14 mouse cellular contexts compared by ENCODE assay signal in genomic region chr16:44516498-44516897, GRCm38 (mm10). TPM values are rescaled to one million over a fixed set of nuclear protein-coding genes. Genes with fewer than 3 reads are reported as not detected.
A peak's percentile ranks its signal among the peaks of the same experiment; 100 is the strongest.
DNase-seq lines count a peak whose midpoint lies in the region; ATAC-seq and TF ChIP-seq lines count a peak whose summit lies in the region.
"Had no signal": no experiment of that assay in that cellular context is flagged by ENCODE, and none has a peak within 500 bp of the region (broad histone marks: within the 10 kb centered on the region; RNA-seq: fewer than 3 reads in every experiment).

No protein-coding gene starts in this region.

- WGBS in embryonic facial prominence, embryonic 13.5 days = 84% methylated on average over 6 of the region's 6 CpGs
- whole genome bisulfite sequencing in embryonic facial prominence, embryonic 10.5 days = 80% methylated on average over 6 of the region's 6 CpGs
- WGBS in limb, embryonic 15.5 days = 72% methylated on average over 6 of the region's 6 CpGs
- 91% methylated on average over 6 of the region's 6 CpGs for WGBS in limb, embryonic 10.5 days
- WGBS in forebrain, postnatal 0 days = 47% methylated on average over 6 of the region's 6 CpGs

- H3K9me3 ChIP-seq in embryonic facial prominence, embryonic 13.5 days = no peaks in the 10 kb centered on the region
- no peaks in the 10 kb centered on the region for H3K9me3 ChIP-seq in embryonic facial prominence, embryonic 10.5 days
- H3K9me3 ChIP-seq in limb, embryonic 15.5 days = no peaks in the 10 kb centered on the region
- H3K9me3 ChIP-seq in limb, embryonic 10.5 days (replicated peaks) = no peaks in the 10 kb centered on the region
- no peaks in the 10 kb centered on the region for H3K9me3 ChIP-seq in forebrain, postnatal 0 days (ENCODE audit: low read length)

- no peak for ATAC-seq in embryonic facial prominence, embryonic 13.5 days (ENCODE audit: insufficient number of reproducible peaks, insufficient read depth, low FRiP score, low TSS enrichment, low read depth)
- ATAC-seq in limb, embryonic 15.5 days (ENCODE audit: insufficient number of reproducible peaks, low FRiP score, low TSS enrichment, low read depth) = no peak
- peak; percentile 51 for ATAC-seq in forebrain, postnatal 0 days

- no peak overlapping the region for H3K4me2 ChIP-seq in embryonic facial prominence, embryonic 13.5 days
- H3K4me2 ChIP-seq in limb, embryonic 15.5 days = no peak overlapping the region
- H3K4me2 ChIP-seq in forebrain, postnatal 0 days (ENCODE audit: low read depth) = no peak overlapping the region

- H3K4me3 ChIP-seq in embryonic facial prominence, embryonic 13.5 days = no peak overlapping the region
- H3K4me3 ChIP-seq in embryonic facial prominence, embryonic 10.5 days = no peak overlapping the region
- no peak overlapping the region for H3K4me3 ChIP-seq in limb, embryonic 15.5 days
- H3K4me3 ChIP-seq in limb, embryonic 10.5 days = no peak overlapping the region
- H3K4me3 ChIP-seq in forebrain, postnatal 0 days (ENCODE audit: low read depth, low read length) = no peak overlapping the region

- H3K27me3 ChIP-seq in embryonic facial prominence, embryonic 13.5 days = no peaks in the 10 kb centered on the region
- H3K27me3 ChIP-seq in embryonic facial prominence, embryonic 10.5 days (replicated peaks; ENCODE audit: low read depth, poor library complexity, severe bottlenecking) = no peaks in the 10 kb centered on the region
- no peaks in the 10 kb centered on the region for H3K27me3 ChIP-seq in limb, embryonic 15.5 days
- no peaks in the 10 kb centered on the region for H3K27me3 ChIP-seq in limb, embryonic 10.5 days (ENCODE audit: low read depth, poor library complexity, severe bottlenecking)
- no peaks in the 10 kb centered on the region for H3K27me3 ChIP-seq in forebrain, postnatal 0 days (ENCODE audit: insufficient read depth, low read length)

- H3K36me3 ChIP-seq in embryonic facial prominence, embryonic 13.5 days = peaks cover 90% of the 10 kb centered on the region
- peaks cover 89% of the 10 kb centered on the region for H3K36me3 ChIP-seq in embryonic facial prominence, embryonic 10.5 days (replicated peaks)
- peaks cover 82% of the 10 kb centered on the region for H3K36me3 ChIP-seq in limb, embryonic 15.5 days
- peaks cover 100% of the 10 kb centered on the region for H3K36me3 ChIP-seq in limb, embryonic 10.5 days
- no peaks in the 10 kb centered on the region for H3K36me3 ChIP-seq in forebrain, postnatal 0 days (ENCODE audit: insufficient read depth)

- no peak overlapping the region; the same call in 1 of the 2 replicates for H3K9ac ChIP-seq in embryonic facial prominence, embryonic 13.5 days
- no peak overlapping the region for H3K9ac ChIP-seq in limb, embryonic 15.5 days
- no peak overlapping the region for H3K9ac ChIP-seq in forebrain, postnatal 0 days

- no peak for DNase-seq in embryonic facial prominence, embryonic 10.5 days (ENCODE audit: low spot score)
- no peak for DNase-seq in limb, embryonic 10.5 days (ENCODE audit: low spot score)
- DNase-seq in Muller cell, postnatal 12 days (ENCODE audit: inconsistent ontology term) = peak; percentile 54
- no peak for DNase-seq in forebrain, postnatal 0 days
- DNase-seq in frontal cortex, adult 2 months (ENCODE audit: extremely low spot score in 1 of 2, low spot score in 1 of 2) = no peak
- no peak for DNase-seq in embryo, embryonic 10 days (ENCODE audit: low spot score)
- DNase-seq: cerebellum, postnatal 36 days; heart, postnatal 4 days; kidney, adult 18-20 months; kidney, postnatal 10 days; right cerebral cortex, adult 18-20 months had no signal

- peak overlapping the region; percentile 16; the same call in 1 of the 2 replicates for H3K27ac ChIP-seq in embryonic facial prominence, embryonic 13.5 days
- no peak overlapping the region for H3K27ac ChIP-seq in embryonic facial prominence, embryonic 10.5 days (replicated peaks)
- peak overlapping the region; percentile 35 for H3K27ac ChIP-seq in limb, embryonic 15.5 days
- H3K27ac ChIP-seq in limb, embryonic 10.5 days = no peak overlapping the region
- H3K27ac ChIP-seq in forebrain, postnatal 0 days (ENCODE audit: low read depth, low read length) = no peak overlapping the region

- TF ChIP-seq CTCF in forebrain, postnatal 0 days (IDR thresholded peaks at IDR 0.05; ENCODE audit: low read depth) = peak; percentile 21; the same call in 1 of the 2 replicates

- 0 out of 2 replicates have a peak, but pooled peaks cover 4% of the 10 kb centered on the region for H3K4me1 ChIP-seq in embryonic facial prominence, embryonic 13.5 days
- no peaks in the 10 kb centered on the region for H3K4me1 ChIP-seq in embryonic facial prominence, embryonic 10.5 days
- H3K4me1 ChIP-seq in limb, embryonic 15.5 days = peaks cover 23% of the 10 kb centered on the region
- H3K4me1 ChIP-seq in limb, embryonic 10.5 days = no peaks in the 10 kb centered on the region
- H3K4me1 ChIP-seq in forebrain, postnatal 0 days (ENCODE audit: insufficient read depth) = no peaks in the 10 kb centered on the region

RNA-seq across cellular contexts. Expression of gene Boc, which starts 42.2 kb away (rescaled TPM):
- polyA plus RNA-seq in embryonic facial prominence, embryonic 13.5 days (2015; fragmentation: Nextera tagmentation; extraction: Ambion mirVana) = 51.1 and 53.9 TPM in 2 replicates
- 14.2 and 14.3 TPM in 2 replicates for polyA plus RNA-seq in embryonic facial prominence, embryonic 10.5 days (2016; fragmentation: Nextera tagmentation; extraction: Ambion mirVana)
- polyA plus RNA-seq in limb, embryonic 15.5 days (2015; fragmentation: Nextera tagmentation; extraction: Ambion mirVana) = 56.1 and 57.6 TPM in 2 replicates
- 20.0 and 38.3 TPM in 2 replicates for polyA plus RNA-seq in limb, embryonic 10.5 days (2016; fragmentation: Nextera tagmentation; extraction: Ambion mirVana)
- 12.3 TPM in 2 replicates for total RNA-seq in forebrain, postnatal 0 days (2014; rRNA removed)
- polyA plus RNA-seq in forebrain, postnatal 0 days (2015; fragmentation: Nextera tagmentation; extraction: Ambion mirVana) = 2.8 and 3.5 TPM in 2 replicates
- 7.9 and 8.5 TPM in 2 replicates for polyA plus RNA-seq in frontal cortex, adult 2 months (2012; rRNA removed)
- total RNA-seq: megakaryocyte-erythroid progenitor cell, adult 5-6 weeks had no signal

Comparison
In these comparisons a context has a peak if more than half of its experiments do, and no peak if none do; other contexts are left out.
1. H3K27ac ChIP-seq: peak in embryonic facial prominence, embryonic 13.5 days (single experiment) and limb, embryonic 15.5 days (single experiment); none in embryonic facial prominence, embryonic 10.5 days (single experiment), limb, embryonic 10.5 days (single experiment) and forebrain, postnatal 0 days (single experiment).